Mouse (Mus musculus) liver, adult 2 months (tissue): Measurements from ENCODE around the gene Msl1.

Experiments
- CTCF ChIP-seq: fragments of 200-500 bp; IDR thresholded peaks from 2 replicates; pipeline ENCODE4 v1.5.1; 2011; ENCODE audit warnings: low read depth, low read length, control low read depth
- POLR2A ChIP-seq: fragments of 200-500 bp; IDR thresholded peaks from 2 replicates; pipeline ENCODE4 v1.6.1; 2011; ENCODE audit warnings: low read length, control low read depth; ENCODE audit not compliant: insufficient read depth; ENCODE audit errors: extremely low read depth

- TF ChIP-seq POLR2A (no peak), CTCF (no peak)
Measured at GRCm38 (mm10) chr11:98771844-98772525, 23.3 kb upstream of the Msl1 start.
